Mouse (Mus musculus): ENCODE results near the gene Gm8909.
A peak's percentile ranks its signal among the peaks of the same experiment; 100 is the strongest.
"Not testable (repeated sequence)": the region's sequence is repeated elsewhere in the genome, so short reads cannot be mapped to it uniquely, and the experiment has no call there.

The Gm8909 gene

DNA sequence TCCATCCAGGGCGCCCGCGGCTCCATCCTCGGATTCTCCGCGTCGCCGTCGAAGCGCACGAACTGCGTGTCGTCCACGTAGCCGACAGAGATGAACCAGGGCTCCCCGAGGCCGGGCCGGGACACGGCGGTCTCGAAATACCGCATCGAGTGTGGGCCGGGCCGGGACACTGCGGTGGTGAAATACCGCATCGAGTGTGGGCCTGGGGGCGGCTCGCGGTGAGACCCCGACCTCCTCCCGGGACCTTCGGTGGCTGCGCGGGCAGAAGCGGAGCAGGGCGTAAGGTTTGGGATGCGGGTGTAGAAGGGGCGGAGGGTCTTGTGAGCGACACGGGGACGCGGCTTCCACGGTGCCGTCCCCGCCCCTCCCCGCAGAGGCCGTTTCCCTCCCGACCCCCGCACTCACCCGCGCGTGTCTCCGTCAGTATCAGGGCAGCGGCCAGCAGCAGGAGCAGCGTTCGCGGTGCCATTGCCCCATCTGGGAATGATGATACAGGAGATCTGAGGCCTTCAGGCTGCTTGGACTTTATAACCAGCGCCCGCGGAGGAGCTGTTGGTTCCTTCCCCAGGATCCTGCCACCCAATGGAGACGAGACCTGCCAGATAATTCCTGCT is at the start of gene Gm8909:
Gene Gm8909 (minus strand): TSS at position 499 of the 614 bp plus-strand sequence.
- DNase-seq = no peak

DNA sequence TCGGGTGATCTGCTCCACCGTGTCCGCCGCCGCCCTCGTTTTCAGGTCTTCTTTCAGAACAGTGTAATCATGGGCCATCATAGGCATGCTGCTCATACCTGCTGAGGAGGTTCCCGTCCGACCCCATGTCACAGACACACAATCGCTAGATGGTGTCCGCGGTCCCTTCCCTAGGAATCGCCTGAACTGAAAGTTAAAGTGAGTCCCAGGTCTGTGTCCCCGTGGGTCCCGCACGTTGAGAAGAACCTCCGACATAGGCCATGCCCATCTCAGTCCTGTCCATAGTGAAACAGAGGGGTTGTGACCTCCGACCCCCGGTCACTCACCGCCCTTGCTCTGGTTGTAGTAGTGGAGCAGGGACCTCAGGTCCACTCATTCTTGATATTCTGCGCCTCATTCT is 47.2 kb upstream of the Gm8909 start:
- no peak for DNase-seq

DNA sequence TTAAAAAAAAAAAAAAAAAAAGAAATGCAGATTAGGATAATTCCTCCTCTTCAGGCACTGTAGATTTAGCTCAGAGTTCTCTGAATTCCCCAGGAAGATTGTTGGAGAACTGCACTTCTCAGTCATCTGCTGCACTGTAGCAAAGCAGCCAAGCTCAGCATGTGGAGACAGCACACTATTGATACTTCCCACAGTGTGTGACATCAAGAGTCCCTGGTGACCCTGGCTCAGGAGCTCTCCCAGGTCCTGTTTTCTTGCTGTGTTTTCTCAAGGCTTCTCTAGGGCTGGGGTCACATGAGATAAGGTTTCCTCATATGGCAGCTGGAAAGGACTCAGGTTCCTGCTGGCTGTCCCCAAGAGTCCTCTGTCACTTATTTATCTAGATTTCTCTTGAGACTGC is 38.5 kb upstream of the Gm8909 start:
- no peak for DNase-seq

DNA sequence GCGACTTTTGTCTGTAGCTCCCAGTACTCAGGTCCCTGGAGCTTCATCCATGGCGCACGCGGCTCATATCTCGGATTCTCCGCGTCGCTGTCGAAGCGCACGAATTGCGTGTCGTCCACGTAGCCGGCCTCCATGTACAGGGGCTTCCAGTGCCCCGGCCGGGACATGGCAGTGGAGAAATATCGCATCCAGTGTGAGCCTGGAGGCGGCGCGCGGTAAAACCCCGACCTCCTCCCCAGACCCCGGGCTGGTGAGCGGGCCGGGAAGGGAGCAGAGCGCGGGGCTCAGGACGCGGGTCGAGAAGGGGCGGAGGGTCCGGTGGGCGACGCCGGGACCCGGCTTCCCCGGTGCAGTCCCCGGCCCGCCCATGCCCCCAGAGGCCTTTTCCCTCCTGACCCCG is 37.5 kb upstream of the Gm8909 start:
- no peak for DNase-seq

DNA sequence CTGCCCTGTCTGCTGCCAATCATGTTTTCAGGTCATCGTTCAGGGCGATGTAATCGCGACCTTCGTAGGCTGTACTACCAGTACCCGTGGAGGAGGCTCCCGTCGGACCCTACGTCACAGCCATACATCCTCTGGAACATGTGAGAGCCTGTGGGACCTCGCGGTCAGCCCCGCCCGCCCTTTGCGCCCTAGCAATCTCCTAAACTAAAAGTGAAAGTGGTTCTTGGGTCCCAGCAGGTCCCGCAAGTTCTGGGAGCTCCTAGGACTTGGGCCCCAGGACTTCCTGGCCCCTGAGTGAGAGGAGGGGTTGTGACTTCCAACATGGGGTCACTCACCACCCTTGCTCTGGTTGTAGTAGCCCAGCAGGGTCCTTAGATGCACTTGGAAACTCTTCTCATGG is 37.1 kb upstream of the Gm8909 start:
- peak; percentile 14 for DNase-seq

DNA sequence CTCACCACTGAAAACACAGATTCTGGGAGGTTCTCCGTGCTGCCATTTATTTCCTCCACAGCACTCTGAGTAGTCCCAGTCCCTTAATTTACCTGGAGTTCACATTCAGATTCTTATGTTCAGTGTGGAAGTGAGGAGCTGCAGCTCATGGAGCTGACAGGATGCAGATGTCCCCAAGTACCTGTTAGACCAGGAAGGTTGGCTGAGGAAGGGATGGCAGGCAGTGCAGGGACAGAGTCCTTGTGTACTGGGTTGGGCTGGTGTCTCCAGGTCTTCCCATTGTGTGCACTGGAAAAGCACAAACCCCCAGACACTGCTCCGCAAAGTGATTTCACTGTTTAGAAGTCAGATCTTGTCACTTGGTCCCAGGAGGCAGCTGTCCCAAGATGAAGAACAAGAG is 33.5 kb upstream of the Gm8909 start:
- no peak for DNase-seq

DNA sequence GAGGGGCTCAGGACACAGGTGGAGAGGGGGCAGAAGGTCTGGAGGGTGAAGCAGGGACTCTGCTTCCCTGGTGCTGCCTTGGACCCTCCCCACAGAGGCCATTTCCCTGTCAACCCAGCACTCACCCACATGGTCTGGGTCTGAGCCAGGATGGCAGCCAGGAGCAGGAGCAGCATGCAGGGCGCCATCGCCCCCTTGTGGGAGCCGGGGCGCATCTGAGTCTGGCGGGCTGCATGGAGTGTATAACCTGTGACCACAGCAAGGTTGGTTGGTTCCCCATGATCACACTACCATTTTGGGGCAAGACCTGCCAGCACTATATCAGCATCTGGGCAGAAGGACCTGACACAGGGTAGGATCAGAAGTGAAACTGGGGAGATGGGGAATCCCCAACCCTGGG is 30.0 kb upstream of the Gm8909 start:
- DNase-seq = peak; percentile 22

DNA sequence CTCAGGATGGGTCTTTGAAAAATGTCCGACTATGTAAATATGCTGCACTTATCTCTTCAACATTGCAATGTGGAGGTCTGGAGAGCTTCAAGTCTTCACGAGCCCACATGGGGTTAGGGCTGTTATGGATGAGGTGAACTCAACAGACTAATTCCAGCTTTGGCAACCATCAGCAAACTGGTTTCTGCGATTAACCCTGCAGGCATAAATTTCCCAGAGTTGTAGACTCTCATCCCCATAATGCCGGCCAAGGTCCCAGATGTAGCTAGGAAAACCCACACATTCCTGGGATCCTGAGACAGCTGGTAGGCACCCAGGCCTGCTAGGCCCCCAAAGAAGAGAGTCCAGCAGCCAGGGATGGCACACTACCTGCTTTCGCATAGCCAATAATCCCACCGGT is 26.1 kb upstream of the Gm8909 start:
- no peak for DNase-seq

DNA sequence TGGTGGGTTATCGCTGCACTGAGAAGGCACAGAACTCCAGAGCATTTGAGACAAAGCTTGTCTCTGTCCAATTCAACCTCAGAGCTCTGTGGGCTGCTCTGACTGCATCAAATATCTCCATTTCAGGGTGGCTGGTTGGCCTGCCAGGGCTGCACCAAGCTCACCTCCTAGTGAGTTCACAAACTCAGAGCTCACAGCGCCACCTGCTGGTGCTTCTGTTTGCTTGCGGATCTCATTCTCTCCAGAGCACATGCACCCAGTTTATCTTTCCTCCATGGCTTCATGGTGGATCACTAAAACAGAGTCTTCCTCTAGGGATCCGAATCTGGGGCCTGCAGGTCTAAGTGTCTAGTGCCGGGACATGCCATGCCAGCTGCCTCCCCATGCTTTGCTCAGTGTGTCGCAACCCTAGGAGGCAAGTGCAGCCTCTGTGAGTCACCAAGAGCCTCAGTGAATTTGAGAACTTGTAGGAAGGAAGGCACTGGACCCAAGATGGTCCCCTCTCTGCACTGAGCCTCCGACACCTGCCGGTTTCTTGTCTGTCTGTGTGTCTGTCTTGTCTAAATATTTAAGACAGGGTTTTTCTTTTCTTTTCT is 25.3 kb upstream of the Gm8909 start:
- DNase-seq = peak; percentile 66

DNA sequence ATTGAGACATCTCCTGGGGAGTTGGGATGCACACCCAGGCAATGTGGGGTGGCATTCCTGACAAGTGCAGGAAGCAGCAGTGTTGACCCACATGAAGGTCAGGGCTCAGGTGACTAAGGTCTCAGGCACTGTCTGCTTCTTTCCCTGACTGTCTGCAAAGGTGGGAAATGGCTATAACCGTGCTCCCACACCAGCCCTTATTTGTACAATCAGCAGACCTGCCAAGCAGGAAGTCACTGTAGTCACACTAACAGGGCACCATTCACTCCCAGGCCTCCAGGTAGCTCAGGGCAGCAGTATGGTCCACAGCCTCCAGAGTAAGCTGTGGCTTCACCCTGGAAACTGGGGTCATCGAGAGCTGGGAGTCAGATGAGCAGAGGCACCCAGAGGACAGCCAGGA is 24.0 kb upstream of the Gm8909 start:
- no peak for DNase-seq

DNA sequence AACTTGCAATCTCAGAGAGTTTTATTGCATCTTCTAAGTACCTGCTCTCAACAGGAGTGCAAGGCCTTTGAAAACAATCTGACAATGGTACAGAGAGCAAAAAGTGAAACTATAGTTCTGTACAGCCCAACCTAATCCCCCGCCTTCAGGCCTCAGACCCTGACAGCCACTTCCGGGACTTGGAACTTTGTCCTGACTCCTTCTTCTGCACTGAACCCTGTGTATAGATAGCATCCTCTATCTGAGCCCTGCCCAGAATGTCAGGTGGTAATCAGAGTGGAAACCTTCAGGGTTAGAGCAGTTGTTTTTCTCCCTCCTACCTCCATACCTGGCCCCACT is 21.8 kb upstream of the Gm8909 start, which contains the start of gene H2-T3:
Gene H2-T3 (minus strand): TSS at position 119 of the 339 bp plus-strand sequence.
- DNase-seq = no peak

DNA sequence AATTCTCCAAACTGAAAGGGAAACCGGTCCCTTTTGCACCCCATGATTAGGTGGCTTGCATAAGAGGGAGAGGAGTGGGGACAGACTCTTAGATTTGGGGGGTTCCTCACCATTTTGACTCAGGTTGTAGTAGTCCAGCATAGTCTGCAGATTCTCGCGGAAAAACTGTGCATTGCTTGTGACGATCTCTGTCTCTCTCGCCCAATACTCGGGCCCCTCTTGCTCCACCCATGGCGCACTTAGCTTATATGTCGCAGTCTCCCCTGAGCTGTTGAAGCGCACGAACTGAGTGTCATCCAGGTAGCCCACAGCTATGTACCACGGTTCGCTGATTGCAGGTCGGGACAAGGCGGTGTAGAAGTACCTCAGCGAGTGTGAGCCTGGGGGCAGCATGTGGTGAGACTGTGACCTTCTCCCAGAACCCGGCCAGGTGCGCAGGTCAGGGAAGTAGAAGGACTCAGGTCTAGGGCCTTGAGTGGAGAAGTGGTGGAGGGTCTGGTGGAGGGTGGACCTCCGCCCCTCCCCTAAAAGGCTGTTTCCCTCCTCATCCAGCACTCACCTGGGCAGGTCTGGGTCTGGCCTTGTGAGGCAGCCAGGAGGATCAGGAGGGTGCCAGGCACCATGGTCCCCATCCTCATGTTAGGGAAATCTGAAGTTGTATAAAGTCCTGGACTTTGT is 21.3 kb upstream of the Gm8909 start:
- DNase-seq = no peak

DNA sequence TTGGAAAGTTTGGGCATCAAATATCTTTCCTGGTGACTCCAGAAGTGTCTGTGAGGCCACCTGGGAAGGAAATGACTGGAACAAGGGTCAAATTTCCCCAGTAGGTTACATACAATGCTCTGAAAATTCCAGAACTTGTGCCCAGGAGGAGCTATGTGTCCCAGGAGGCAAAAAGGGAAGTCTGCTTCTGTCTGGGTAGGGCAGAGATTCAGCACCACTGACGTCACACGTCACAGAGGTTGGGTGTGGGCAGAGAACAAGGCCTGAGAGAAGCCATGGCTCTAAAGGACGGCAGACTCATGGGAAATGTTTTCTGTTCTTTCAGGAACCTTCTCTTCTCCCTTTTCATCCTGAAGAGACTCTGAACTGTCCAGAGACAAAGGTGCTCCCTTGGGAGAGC is 19.2 kb upstream of the Gm8909 start:
- no peak for DNase-seq

DNA sequence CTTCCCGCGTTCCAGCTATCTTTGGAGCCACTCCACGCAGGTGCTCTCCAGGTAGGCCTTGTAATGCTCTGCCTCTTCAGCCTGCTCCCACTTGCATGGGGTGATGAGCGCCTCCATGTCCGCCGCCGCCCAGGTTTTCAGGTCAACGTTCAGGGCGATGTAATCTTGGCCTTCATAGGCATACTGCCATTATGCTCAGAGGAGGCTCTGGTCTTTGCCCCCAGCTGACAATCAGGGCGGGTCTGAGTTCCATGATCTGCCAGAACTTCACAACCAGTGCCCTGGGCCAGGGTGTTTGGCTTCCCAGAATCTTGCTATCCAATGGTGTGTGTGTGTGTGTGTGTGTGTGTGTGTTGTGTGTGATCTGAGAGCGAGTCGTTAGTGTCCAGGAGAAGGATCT is 13.9 kb upstream of the Gm8909 start:
- no peak for DNase-seq

DNA sequence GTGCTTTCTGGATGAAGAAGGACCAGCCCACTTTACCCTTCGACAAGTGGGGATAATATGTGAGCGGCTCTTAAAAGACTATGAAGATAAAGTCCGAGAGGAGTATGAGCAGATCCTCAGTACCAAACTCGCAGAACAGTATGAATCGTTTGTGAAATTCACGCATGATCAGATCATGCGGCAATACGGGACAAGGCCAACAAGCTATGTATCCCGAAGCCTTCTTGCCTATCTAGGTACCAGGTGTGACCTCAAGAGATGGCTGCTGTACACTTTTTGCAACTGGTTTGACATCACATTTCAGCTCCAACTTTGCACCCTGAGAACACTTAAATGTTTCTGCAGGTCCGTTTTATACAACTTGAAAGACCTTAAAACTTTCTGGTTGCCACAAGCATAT is 11.1 kb upstream of the Gm8909 start:
- not testable (repeated sequence) for DNase-seq

DNA sequence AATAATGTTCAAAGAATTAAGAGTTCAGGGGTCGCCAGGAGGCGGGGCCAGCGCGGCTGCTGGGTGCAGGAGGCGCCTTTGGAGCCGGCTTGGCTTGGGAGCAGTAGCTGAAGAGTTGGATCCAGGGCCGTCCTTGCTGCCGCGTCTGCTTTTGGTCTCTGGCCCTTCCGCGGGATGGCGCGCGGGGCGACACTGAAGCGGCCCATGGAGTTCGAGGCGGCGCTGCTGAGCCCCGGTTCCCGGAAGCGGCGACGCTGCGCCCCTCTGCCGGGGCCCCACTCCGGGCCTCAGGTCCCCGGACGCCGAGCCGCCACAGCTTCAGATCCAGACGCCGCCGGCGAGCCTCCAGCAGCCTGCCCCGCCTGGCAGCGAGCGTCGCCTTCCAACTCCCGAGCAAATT is 10.6 kb upstream of the Gm8909 start:
- peak; percentile 12 for DNase-seq

DNA sequence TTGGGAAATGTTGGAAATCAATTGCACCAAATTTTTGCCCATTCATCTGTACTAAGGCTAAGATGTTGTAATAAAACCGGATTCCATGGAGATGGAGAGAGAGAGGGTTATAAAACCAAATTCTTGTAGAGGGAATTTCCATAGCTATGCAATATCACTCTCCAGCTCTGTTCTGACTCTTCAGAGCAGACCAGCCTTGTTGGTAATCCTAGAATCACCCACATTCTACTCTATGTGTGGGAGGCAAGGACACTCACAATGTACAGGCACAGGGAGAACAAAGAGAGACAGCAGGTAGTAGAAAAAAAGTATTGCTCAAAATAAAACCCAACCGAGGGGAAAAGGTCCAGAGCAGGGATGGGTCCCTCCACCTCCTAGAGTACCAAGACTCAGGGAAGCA is 7.8 kb upstream of the Gm8909 start:
- not testable (repeated sequence) for DNase-seq

DNA sequence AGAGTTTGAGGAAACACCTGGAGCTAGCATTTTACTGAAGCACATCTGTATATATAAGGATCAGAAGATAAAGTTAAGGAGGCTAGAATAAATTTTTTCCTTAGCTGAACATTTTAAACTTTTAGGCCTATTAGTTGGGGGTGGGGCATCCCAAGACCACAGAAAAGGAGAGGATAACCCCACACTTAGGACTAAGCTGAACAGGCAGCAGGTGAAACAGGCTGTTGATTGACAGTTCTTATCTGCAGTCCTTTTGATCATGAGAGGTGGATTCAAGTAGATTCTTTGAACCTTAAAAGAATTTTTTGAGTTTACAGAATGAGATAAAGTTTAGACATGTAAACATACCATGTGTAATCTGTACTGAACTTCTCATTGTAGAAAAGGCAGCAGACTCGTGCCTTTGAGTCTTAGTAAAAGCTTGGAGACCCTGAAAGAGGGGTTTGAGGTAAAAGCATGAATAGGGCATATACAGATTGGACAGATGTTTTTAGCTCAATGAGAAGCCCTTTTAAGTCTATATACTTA is 2.0 kb upstream of the Gm8909 start:
- DNase-seq = no peak

DNA sequence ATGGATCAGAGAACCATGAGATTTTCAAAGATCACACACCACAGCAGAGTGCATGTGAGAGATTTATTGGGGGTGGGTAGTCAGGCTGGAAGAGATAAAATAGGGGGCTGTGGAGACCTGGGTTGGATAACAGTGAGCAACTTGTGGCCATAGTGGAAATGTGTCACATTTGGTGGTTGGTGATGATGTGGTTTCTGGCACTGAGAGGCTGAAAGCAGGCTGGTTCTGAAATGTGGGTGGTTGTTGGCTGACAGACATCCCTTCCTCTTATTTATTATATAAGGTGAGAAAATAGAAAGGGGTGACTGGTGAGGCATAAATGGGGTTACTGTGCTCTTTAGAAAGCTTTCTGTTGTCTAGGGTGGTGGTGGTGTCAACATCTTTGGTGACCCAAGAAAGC is 1.4 kb upstream of the Gm8909 start:
- no peak for DNase-seq

DNA sequence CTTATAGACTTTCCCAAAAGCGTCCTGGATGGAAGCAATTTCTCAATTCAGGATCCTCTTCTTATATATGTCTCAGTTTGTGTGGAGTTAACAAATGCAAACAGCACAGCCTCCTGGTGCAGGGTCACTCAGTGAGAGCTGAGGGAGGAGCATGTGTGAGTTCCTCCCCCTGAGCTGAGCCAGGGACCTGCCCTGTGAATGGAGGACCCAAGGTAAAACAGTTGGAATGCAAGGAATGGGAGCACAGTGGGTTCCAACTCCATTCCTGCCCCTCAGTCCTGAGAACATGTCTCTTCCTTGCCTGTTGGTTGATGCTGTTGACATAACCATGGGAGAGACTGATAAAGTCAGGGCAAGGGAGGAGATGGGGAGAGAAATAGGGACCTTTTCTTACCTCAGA is 757 bp upstream of the Gm8909 start:
- not testable (repeated sequence) for DNase-seq

DNA sequence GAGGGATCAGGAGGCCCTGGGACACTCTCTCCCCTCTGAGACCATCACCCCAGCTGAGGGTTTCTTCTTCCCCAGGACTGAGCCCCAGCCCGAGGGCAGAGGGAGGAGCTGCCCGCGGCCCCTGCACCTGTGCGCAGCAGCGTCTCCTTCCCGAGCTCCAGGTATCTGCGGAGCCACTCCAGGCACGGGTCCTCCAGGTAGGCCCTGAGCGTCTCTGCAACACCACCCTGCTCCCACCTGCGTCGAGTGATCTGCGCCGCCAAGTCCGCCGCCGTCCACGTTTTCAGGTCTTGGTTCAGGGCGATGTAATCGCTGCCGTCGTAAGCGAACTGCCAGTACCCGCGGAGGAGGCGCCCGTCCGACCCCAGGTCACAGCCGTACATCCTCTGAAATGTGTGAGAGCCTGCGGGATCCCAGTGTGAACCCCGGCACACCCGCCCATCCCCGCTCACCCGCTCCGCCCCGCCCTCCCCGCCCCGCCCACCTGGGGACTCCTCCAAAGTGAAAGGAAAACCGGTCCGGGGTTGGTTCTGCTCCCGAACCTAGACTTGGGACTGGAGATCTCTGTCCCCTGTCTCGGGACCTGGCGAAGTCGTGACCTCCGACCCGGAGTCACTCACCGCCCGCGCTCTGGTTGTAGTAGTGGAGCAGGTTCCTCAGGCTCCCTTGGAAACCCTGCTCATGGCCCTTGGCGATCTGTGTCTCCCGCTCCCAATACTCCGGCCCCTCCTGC is 865 bp downstream of the Gm8909 start:
- DNase-seq = peak; percentile 10

DNA sequence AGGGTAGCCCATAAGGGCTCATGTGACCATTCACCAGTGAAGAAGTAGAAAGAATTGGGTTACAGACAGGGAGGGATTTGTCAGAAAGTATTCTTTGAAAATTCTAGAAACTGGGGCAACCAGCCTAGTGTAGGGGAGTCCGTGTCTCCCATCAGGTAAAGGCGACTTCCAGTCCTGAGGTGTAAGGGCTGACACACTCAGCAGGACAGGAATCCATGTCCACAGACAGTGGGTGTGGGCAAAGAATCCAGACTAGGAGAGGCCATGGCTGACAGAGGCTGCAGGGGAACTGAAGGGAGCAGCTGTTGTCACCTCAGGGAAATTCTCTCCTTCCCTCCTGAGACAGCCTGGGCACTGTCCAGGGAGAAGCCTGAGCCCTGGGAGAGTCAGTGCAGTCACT is 1.4 kb downstream of the Gm8909 start:
- not testable (repeated sequence) for DNase-seq
